Mouse (Mus musculus): ENCODE data around the gene Dgkb. TPM values are rescaled to one million over a fixed set of nuclear protein-coding genes. Genes with fewer than 3 reads are reported as not detected.

Dgkb gene
- polyA plus RNA-seq, 1 experiment from 2014 or later: 0.36 TPM

DNA sequence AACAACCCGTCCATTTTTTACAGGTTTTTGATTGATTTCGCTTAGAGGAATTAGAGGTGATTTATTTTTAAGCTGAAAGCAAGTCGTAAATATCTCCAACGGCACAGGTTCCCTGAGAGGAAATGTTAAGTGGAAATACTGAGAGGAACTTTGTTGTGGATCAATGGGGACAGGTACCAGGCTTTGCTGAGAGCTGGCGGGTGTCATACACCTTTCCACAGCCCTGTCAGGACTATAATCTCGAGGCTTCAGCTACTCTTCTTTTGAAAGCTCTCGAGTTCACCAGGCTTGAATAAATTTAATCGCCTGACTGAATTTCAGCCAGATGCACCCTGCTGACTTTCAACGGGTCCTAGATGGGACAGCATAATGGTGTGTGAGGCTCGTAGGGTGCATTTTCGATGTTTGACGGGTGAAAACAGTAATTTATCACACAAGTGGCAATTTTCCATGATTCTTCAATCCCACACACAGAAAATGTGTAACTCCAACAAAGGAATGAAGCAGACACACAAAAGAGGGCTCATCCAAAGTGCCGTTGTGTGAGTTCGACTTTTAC is 580.3 kb downstream of the Dgkb start:
- Histone ChIP-seq H3K27ac (replicated peaks) (no peak overlapping the region), H3K4me1 (no peaks in the 10 kb centered on the region), H3K36me3 (replicated peaks) (no peaks in the 10 kb centered on the region), H3K4me3 (no peak overlapping the region), H3K27me3 (replicated peaks; ENCODE audit: low read depth, poor library complexity, severe bottlenecking) (no peaks in the 10 kb centered on the region), H3K9me3 (no peaks in the 10 kb centered on the region)
- WGBS: 72% methylated on average over 14 of the region's 14 CpGs
- DNase-seq (ENCODE audit: low spot score): no peak

DNA sequence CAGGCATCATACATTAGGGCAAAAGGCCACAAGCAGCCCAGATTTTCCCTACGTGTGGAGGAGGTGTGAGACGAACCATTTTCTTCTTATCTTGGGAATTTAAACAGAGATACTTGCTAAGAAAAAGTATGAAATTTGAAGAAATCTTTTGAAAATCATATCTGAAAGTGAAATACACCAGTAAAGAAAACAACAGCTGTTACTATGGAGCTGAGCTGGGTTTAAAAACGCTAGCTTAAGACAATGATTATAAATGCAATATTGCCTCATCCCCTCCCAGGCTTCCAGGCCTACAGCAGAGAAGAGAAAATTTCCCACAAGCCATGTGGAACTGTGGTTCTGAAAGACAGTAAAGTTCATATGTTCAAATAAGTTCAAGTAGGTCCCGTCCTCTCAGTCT is 582.6 kb downstream of the Dgkb start:
- 83% methylated on average over 4 of the region's 4 CpGs for WGBS
- no peak overlapping the region for H3K27ac ChIP-seq (replicated peaks)
- H3K9me3 ChIP-seq: no peaks in the 10 kb centered on the region
- H3K4me3 ChIP-seq: no peak overlapping the region
- H3K36me3 ChIP-seq (replicated peaks): no peaks in the 10 kb centered on the region
- DNase-seq (ENCODE audit: low spot score): no peak
- no peaks in the 10 kb centered on the region for H3K27me3 ChIP-seq (replicated peaks; ENCODE audit: low read depth, poor library complexity, severe bottlenecking)
- H3K4me1 ChIP-seq: no peaks in the 10 kb centered on the region

DNA sequence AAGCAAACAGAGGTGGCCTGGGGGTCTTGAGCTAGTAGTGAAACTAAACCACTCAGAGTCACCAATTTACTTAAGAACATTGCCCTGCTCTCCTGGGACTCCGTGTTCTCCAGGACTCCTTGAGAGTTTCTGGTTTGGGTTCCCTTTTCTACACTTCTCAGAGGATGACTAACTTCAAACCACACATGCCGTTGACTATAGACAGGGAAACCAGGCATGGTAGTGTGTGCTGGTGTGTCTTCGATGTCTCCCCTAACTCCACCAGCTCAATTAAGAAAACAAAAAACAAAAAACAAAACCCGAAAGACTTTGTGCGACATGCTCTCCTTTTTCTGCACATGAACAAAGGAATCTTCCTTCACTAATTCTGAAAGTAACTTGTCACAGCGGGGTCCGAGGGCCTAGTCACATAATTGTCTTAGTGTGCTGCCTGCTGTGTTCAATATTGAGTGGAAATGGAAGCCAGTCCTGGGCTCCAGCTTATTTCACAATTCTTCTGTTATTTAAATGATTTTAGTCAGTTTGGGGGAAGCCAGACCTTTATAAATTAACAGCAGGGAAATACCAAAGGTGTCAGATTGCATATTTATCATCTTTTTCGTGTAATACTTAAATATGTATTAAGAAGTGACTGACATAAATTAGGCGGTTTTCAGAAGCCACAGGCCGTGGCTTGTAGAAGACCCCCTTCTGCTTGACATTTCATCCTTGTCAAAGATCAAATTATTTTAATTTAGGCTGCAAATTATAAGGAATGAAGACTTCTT is 618.0 kb downstream of the Dgkb start:
- H3K27me3 ChIP-seq (replicated peaks; ENCODE audit: low read depth, poor library complexity, severe bottlenecking): no peaks in the 10 kb centered on the region
- no peak for DNase-seq (ENCODE audit: low spot score)
- no peaks in the 10 kb centered on the region for H3K9me3 ChIP-seq
- H3K4me1 ChIP-seq: no peaks in the 10 kb centered on the region
- no peak overlapping the region for H3K4me3 ChIP-seq
- no peak overlapping the region for H3K27ac ChIP-seq (replicated peaks)
- WGBS: 44% methylated on average over 10 of the region's 10 CpGs
- no peaks in the 10 kb centered on the region for H3K36me3 ChIP-seq (replicated peaks)

DNA sequence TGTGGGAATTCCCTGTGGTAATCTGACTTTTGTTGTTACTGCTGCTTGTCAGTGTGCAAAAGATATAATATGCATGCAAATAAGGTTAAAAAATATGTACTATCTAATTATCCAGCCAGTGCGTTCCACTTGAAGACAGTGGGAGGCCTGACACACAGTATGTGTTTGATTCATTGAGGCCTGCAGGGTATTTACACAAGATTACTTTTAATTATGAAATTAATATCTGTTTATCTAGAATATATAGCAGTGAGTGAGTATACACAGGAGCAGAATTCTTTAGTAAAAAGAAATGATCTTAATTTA is 618.6 kb downstream of the Dgkb start:
- 68% methylated on average over 1 of the region's 1 CpGs for WGBS
- no peaks in the 10 kb centered on the region for H3K4me1 ChIP-seq
- H3K4me3 ChIP-seq: no peak overlapping the region
- no peak overlapping the region for H3K27ac ChIP-seq (replicated peaks)
- no peaks in the 10 kb centered on the region for H3K27me3 ChIP-seq (replicated peaks; ENCODE audit: low read depth, poor library complexity, severe bottlenecking)
- no peaks in the 10 kb centered on the region for H3K36me3 ChIP-seq (replicated peaks)
- no peak for DNase-seq (ENCODE audit: low spot score)
- no peaks in the 10 kb centered on the region for H3K9me3 ChIP-seq

DNA sequence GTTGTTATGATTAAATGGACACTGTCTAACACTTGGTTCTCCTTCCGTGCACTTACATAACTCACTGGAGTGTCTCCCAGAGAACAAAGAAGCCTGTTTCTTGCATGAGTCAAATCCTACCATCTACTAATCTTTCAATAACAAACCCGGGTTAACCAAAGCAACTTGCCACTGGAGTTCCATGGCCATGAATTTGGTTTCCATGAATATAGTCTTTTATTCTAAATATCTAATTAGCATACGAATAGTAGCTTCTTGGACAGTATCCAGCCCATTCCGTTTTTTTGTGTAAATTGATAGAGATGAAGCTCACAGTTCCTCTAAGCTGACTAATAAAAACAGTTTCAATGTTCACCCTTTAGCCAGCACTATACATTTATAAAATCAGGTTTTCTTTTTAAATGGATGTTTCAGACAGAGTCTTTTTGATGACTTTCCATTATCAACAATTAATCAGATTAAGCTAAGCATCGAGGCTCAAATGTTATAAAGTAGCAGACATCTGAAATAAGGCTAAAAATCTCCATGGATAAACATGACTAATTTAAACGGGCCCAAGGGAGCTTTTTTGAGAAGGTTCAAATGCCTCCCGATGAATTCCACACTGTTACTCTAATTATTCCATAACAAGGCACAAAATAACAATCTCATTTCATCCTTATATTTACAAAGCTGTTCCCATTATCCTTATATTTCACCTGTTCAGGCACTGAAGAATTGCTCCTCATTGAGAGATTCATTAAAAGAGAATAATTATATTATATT is 633.0 kb downstream of the Dgkb start:
- H3K27ac ChIP-seq (replicated peaks): no peak overlapping the region
- no peak overlapping the region for H3K4me3 ChIP-seq
- no peaks in the 10 kb centered on the region for H3K36me3 ChIP-seq (replicated peaks)
- WGBS: 75% methylated on average over 7 of the region's 7 CpGs
- H3K27me3 ChIP-seq (replicated peaks; ENCODE audit: low read depth, poor library complexity, severe bottlenecking): no peaks in the 10 kb centered on the region
- no peak for DNase-seq (ENCODE audit: low spot score)
- H3K4me1 ChIP-seq: 0 out of 2 replicates have a peak, but pooled peaks cover 4% of the 10 kb centered on the region
- H3K9me3 ChIP-seq: no peaks in the 10 kb centered on the region

DNA sequence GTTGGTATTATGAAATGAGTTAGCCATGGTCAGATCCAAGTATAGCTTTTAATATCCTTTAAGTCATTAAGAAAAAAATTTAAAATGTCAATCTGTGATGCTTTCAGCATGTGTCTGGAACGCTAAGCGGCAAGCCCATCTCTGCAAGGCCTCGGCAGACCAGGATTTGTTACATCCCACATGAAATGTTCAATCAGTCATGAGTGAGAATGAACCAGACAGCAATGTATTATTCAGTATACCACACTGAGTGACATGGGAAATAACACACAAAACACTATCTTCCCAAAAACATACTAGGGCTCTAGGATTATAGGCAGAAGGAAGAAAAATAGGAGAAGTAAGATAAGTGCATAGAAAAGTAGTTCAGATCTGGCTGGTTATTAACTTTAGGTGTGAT is 634.2 kb downstream of the Dgkb start:
- Histone ChIP-seq H3K27me3 (replicated peaks; ENCODE audit: low read depth, poor library complexity, severe bottlenecking) (no peaks in the 10 kb centered on the region), H3K4me3 (no peak overlapping the region), H3K4me1 (0 out of 2 replicates have a peak, but pooled peaks cover 4% of the 10 kb centered on the region), H3K9me3 (no peaks in the 10 kb centered on the region), H3K36me3 (replicated peaks) (no peaks in the 10 kb centered on the region), H3K27ac (replicated peaks) (no peak overlapping the region)
- no peak for DNase-seq (ENCODE audit: low spot score)
- 78% methylated on average over 3 of the region's 3 CpGs for WGBS

DNA sequence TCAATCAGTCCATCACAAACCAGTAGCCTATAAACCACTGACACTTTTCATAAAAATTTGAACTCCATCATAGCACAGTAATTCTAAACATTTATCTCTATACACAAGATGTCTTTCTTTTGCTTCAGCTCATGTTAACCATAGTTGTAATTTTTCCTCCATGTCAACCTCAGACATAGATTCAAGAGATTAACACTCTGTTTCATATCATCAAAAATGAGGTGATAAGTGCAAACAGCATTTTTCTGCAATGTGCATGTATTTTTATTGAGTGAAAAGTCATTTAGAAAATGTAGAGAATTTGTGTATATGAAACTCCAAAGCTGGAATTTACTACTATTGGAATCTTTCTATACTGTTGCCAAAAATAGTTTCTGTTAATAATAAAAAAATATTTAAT is 650.7 kb downstream of the Dgkb start:
- DNase-seq (ENCODE audit: low spot score): no peak
- no peak overlapping the region for H3K4me3 ChIP-seq
- H3K9me3 ChIP-seq: no peaks in the 10 kb centered on the region
- no peak overlapping the region for H3K27ac ChIP-seq (replicated peaks)
- H3K36me3 ChIP-seq (replicated peaks): no peaks in the 10 kb centered on the region
- H3K27me3 ChIP-seq (replicated peaks; ENCODE audit: low read depth, poor library complexity, severe bottlenecking): no peaks in the 10 kb centered on the region
- H3K4me1 ChIP-seq: no peaks in the 10 kb centered on the region

DNA sequence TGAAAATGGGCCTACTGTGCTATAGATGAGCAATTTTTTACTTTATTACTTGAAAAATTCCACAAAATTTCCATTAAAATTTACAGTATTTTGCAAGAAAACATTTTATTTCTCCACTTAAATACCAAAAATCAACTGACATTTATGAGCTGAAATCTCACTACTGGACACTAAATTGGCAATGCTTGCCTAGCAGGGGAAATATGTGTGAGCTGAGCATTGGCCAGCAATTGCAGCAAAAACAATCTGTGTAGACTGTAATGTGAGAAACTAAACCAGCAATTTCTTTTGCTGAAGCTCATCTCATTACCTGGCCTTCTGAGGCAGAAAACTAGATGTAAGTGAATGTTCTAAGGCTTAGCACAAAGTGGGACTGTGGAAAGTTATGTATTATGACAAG is 651.1 kb downstream of the Dgkb start:
- Histone ChIP-seq H3K27me3 (replicated peaks; ENCODE audit: low read depth, poor library complexity, severe bottlenecking) (no peaks in the 10 kb centered on the region), H3K9me3 (no peaks in the 10 kb centered on the region), H3K4me3 (no peak overlapping the region), H3K27ac (replicated peaks) (no peak overlapping the region), H3K36me3 (replicated peaks) (no peaks in the 10 kb centered on the region), H3K4me1 (no peaks in the 10 kb centered on the region)
- DNase-seq (ENCODE audit: low spot score): no peak

DNA sequence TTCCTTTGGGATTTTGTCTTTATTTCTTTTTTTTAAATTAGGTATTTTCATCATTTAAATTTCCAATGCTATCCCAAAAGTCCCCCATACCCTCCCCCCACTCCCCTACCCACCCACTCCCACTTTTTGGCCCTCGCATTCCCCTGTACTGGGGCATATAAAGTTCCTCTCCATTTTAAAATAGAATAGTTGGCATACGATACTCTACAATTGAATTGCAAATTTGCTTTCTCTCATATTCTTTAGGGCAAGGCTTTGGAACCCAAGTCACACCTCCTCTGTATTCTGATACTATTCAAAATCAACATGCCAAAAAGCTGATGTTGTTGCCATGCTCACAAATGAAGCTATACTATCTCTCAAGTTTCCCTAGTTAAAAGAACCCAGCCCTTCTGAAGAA is 679.7 kb downstream of the Dgkb start:
- 82% methylated on average over 2 of the region's 2 CpGs for WGBS

DNA sequence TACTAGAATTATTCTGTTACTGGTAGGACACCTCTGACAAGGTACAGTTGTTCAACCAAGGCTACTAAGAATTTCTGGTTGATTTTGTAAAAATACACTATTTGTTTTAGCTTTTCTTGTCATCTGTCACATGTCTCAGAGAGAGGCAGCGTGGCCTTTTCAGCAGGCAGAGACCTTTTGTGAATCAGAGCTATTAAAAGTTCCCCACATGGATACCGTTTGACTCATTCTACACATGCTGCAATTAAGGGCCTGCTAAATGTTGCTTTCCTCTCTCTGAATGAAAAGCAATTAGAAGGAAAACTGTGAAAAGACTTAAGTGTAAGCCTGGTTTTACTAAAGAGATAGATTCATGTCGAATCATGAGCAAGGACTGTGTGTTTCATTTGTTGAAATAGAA is 683.4 kb downstream of the Dgkb start:
- Histone ChIP-seq H3K4me3 (no peak overlapping the region), H3K36me3 (replicated peaks) (no peaks in the 10 kb centered on the region), H3K27ac (replicated peaks) (no peak overlapping the region), H3K27me3 (replicated peaks; ENCODE audit: low read depth, poor library complexity, severe bottlenecking) (no peaks in the 10 kb centered on the region), H3K4me1 (no peaks in the 10 kb centered on the region), H3K9me3 (no peaks in the 10 kb centered on the region)
- WGBS: 44% methylated on average over 3 of the region's 3 CpGs
- DNase-seq (ENCODE audit: low spot score): no peak

More for the DNA sequence above, 679.7 kb downstream of the Dgkb start:
- no peaks in the 10 kb centered on the region for H3K27me3 ChIP-seq (replicated peaks; ENCODE audit: low read depth, poor library complexity, severe bottlenecking)
- no peak overlapping the region for H3K4me3 ChIP-seq
- H3K9me3 ChIP-seq: no peaks in the 10 kb centered on the region
- no peak for DNase-seq (ENCODE audit: low spot score)
- H3K36me3 ChIP-seq (replicated peaks): no peaks in the 10 kb centered on the region
- no peak overlapping the region for H3K27ac ChIP-seq (replicated peaks)
- H3K4me1 ChIP-seq: no peaks in the 10 kb centered on the region

DNA sequence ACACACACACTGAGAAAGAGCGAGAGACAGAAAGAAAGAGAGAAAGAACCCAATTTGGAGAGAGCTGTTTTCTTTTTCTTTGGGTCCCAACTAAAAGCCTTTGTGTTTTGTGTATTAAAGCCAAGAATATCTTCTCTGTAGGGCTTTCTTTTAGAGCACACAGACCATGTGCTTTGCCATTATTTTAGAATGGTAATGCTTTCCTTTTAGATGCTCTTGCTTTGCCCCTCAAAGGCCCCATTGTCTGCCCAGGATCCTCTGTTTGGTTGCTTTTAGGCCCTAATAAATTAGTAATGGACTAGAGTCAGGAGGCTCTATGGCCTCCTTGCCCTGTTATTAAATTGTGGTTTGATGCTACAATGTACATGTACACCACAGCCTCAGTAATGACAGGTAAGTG is 690.7 kb downstream of the Dgkb start:
- no peak overlapping the region for H3K27ac ChIP-seq (replicated peaks)
- no peak for DNase-seq (ENCODE audit: low spot score)
- H3K36me3 ChIP-seq (replicated peaks): no peaks in the 10 kb centered on the region
- 67% methylated on average over 1 of the region's 1 CpGs for WGBS
- H3K4me1 ChIP-seq: no peaks in the 10 kb centered on the region
- H3K9me3 ChIP-seq: no peaks in the 10 kb centered on the region
- H3K27me3 ChIP-seq (replicated peaks; ENCODE audit: low read depth, poor library complexity, severe bottlenecking): no peaks in the 10 kb centered on the region
- H3K4me3 ChIP-seq: no peak overlapping the region

DNA sequence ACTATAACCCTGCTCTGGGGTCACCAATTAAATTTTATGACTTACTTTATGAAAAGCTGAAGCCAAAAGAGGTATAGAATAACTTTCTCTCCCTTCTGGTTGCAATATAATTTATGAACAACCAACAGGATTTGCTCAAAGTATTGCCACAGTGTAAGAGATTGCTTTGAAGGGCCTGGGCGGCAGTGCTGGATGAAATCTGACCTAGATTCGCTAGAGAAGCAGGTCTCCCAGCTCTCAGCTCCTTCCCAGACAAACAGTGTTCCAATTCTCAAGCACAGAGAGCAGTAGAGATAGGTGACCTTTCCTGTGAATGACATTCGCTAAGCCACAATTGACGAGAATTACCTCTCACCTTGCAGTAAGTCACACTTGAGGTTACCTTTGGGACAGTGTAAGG is 727.9 kb downstream of the Dgkb start:
- no peaks in the 10 kb centered on the region for H3K9me3 ChIP-seq
- no peaks in the 10 kb centered on the region for H3K36me3 ChIP-seq (replicated peaks)
- no peaks in the 10 kb centered on the region for H3K27me3 ChIP-seq (replicated peaks; ENCODE audit: low read depth, poor library complexity, severe bottlenecking)
- H3K4me3 ChIP-seq: no peak overlapping the region
- H3K4me1 ChIP-seq: no peaks in the 10 kb centered on the region
- no peak overlapping the region for H3K27ac ChIP-seq (replicated peaks)
- WGBS: 75% methylated on average over 4 of the region's 4 CpGs
- no peak for DNase-seq (ENCODE audit: low spot score)

DNA sequence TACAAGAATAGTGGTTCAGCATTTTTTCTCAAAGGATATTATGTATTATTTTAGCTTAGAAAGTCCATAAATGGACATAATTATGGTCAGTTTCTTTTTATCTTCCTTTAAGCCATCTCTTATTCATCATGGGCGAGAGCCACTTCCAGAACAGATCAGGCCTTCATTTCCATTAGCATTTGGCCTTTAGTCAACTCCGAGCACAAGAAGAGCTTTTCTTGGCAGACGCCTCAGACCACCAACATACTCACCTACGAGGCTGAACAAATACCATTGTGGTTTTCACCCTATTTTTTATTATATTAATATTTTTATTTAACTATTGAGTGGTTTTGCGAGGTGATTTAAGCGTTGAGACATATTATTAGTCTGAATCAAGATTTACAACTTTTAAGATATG is 759.6 kb downstream of the Dgkb start:
- 89% methylated on average over 6 of the region's 6 CpGs for WGBS

More for the DNA sequence above, 759.6 kb downstream of the Dgkb start:
- H3K27ac ChIP-seq (replicated peaks): no peak overlapping the region
- H3K36me3 ChIP-seq (replicated peaks): no peaks in the 10 kb centered on the region
- H3K4me1 ChIP-seq: no peaks in the 10 kb centered on the region
- no peak for DNase-seq (ENCODE audit: low spot score)
- H3K27me3 ChIP-seq (replicated peaks; ENCODE audit: low read depth, poor library complexity, severe bottlenecking): no peaks in the 10 kb centered on the region
- no peak overlapping the region for H3K4me3 ChIP-seq
- no peaks in the 10 kb centered on the region for H3K9me3 ChIP-seq
